Mouse (Mus musculus) embryonic fibroblast, embryonic 13.5 days (primary cell): ENCODE data around the gene Gpkow.

ENCODE experiments used
- CTCF ChIP-seq: IDR thresholded peaks from 2 replicates; pipeline ENCODE4 v1.5.1; 2011; ENCODE audit warnings: mild to moderate bottlenecking, control low read depth, low read length, moderate library complexity, borderline replicate concordance; ENCODE audit not compliant: insufficient read depth
- POLR2A ChIP-seq: IDR thresholded peaks from 2 replicates; pipeline ENCODE4 v1.6.1; 2011; ENCODE audit warnings: low read depth, mild to moderate bottlenecking, control low read depth, low read length, moderate library complexity

- TF ChIP-seq POLR2A (no peak), CTCF (no peak)
Observed at GRCm38 (mm10) chrX:7680864-7681263, 16.1 kb upstream of the Gpkow start, which contains the start of gene Magix.
